Mouse (Mus musculus): ENCODE data around the gene Slc48a1. TPM values are rescaled to one million over a fixed set of nuclear protein-coding genes. Genes with fewer than 3 reads are reported as not detected.
A peak's percentile ranks its signal among the peaks of the same experiment; 100 is the strongest.

Slc48a1 gene
- polyA plus RNA-seq, 1 experiment from 2014 or later = 23.9 TPM

GRCm38 (mm10) chr15:97812875-97813274 is 34.6 kb downstream of the Slc48a1 start:
- WGBS = 66% methylated on average over 7 of the region's 7 CpGs
- no peak overlapping the region for H3K9ac ChIP-seq
- H3K36me3 ChIP-seq = peaks cover 14% of the 10 kb centered on the region; the same call in 1 of the 2 replicates
- H3K4me2 ChIP-seq (replicated peaks) = no peak overlapping the region
- no peaks in the 10 kb centered on the region for H3K9me3 ChIP-seq
- ATAC-seq = no peak
- H3K27ac ChIP-seq = peak overlapping the region; percentile 41
- H3K4me1 ChIP-seq (replicated peaks) = peaks cover 30% of the 10 kb centered on the region
- no peak overlapping the region for H3K4me3 ChIP-seq (replicated peaks)
- no peaks in the 10 kb centered on the region for H3K27me3 ChIP-seq (replicated peaks)

- Histone ChIP-seq H3K36me3 (peaks cover 12% of the 10 kb centered on the region; the same call in 1 of the 2 replicates), H3K9ac (no peak overlapping the region; the same call in 1 of the 2 replicates), H3K27ac (peak overlapping the region; percentile 41), H3K4me1 (replicated peaks) (peaks cover 30% of the 10 kb centered on the region), H3K9me3 (no peaks in the 10 kb centered on the region), H3K4me2 (replicated peaks) (peak overlapping the region; percentile 37), H3K4me3 (replicated peaks) (no peak overlapping the region), H3K27me3 (replicated peaks) (no peaks in the 10 kb centered on the region)
- WGBS = 34% methylated on average over 21 of the region's 21 CpGs
- ATAC-seq = peak; percentile 52; the same call in 1 of the 2 replicates
Observed at GRCm38 (mm10) chr15:97813452-97814204, 35.3 kb downstream of the Slc48a1 start.

- Histone ChIP-seq H3K27me3 (replicated peaks) (no peaks in the 10 kb centered on the region), H3K27ac (peak overlapping the region; percentile 25; the same call in 1 of the 2 replicates), H3K4me1 (replicated peaks) (peaks cover 30% of the 10 kb centered on the region), H3K9me3 (no peaks in the 10 kb centered on the region), H3K4me2 (replicated peaks) (no peak overlapping the region), H3K4me3 (replicated peaks) (no peak overlapping the region), H3K9ac (no peak overlapping the region), H3K36me3 (peaks cover 8% of the 10 kb centered on the region; the same call in 1 of the 2 replicates)
- no peak for ATAC-seq
- 61% methylated on average over 5 of the region's 5 CpGs for WGBS
Observed at GRCm38 (mm10) chr15:97814703-97815102, 36.4 kb downstream of the Slc48a1 start.

- no peak overlapping the region for H3K9ac ChIP-seq
- peaks cover 5% of the 10 kb centered on the region; the same call in 1 of the 2 replicates for H3K36me3 ChIP-seq
- no peaks in the 10 kb centered on the region for H3K27me3 ChIP-seq (replicated peaks)
- H3K4me3 ChIP-seq (replicated peaks) = no peak overlapping the region
- no peaks in the 10 kb centered on the region for H3K9me3 ChIP-seq
- WGBS = 90% methylated on average over 4 of the region's 4 CpGs
- no peak for ATAC-seq
- H3K27ac ChIP-seq = no peak overlapping the region
- no peak overlapping the region for H3K4me2 ChIP-seq (replicated peaks)
- H3K4me1 ChIP-seq (replicated peaks) = peaks cover 30% of the 10 kb centered on the region
Observed at GRCm38 (mm10) chr15:97815254-97815653, 36.9 kb downstream of the Slc48a1 start.

- 90% methylated on average over 17 of the region's 17 CpGs for WGBS
- no peak for ATAC-seq
- H3K4me2 ChIP-seq (replicated peaks) = no peak overlapping the region
- H3K9ac ChIP-seq = no peak overlapping the region
- H3K4me3 ChIP-seq (replicated peaks) = no peak overlapping the region
- no peaks in the 10 kb centered on the region for H3K27me3 ChIP-seq (replicated peaks)
- H3K4me1 ChIP-seq (replicated peaks) = peaks cover 39% of the 10 kb centered on the region
- no peaks in the 10 kb centered on the region for H3K9me3 ChIP-seq
- H3K27ac ChIP-seq = no peak overlapping the region
- H3K36me3 ChIP-seq = no peaks in the 10 kb centered on the region
Observed at GRCm38 (mm10) chr15:97816199-97816994, 38.1 kb downstream of the Slc48a1 start.

GRCm38 (mm10) chr15:97819937-97820336 is 41.6 kb downstream of the Slc48a1 start:
- H3K4me1 ChIP-seq (replicated peaks) = peaks cover 42% of the 10 kb centered on the region
- 80% methylated on average over 9 of the region's 9 CpGs for WGBS
- no peak overlapping the region for H3K4me2 ChIP-seq (replicated peaks)
- no peak for ATAC-seq
- H3K27me3 ChIP-seq (replicated peaks) = no peaks in the 10 kb centered on the region
- no peak overlapping the region for H3K9ac ChIP-seq
- no peak overlapping the region for H3K4me3 ChIP-seq (replicated peaks)
- H3K9me3 ChIP-seq = no peaks in the 10 kb centered on the region
- H3K36me3 ChIP-seq = no peaks in the 10 kb centered on the region
- H3K27ac ChIP-seq = no peak overlapping the region

- Histone ChIP-seq H3K4me3 (replicated peaks) (no peak overlapping the region), H3K4me2 (replicated peaks) (no peak overlapping the region), H3K9me3 (no peaks in the 10 kb centered on the region), H3K27ac (peak overlapping the region; percentile 13), H3K36me3 (no peaks in the 10 kb centered on the region), H3K4me1 (replicated peaks) (peaks cover 57% of the 10 kb centered on the region), H3K9ac (no peak overlapping the region), H3K27me3 (replicated peaks) (no peaks in the 10 kb centered on the region)
- WGBS = 40% methylated on average over 10 of the region's 10 CpGs
- peak; percentile 22; the same call in 1 of the 2 replicates for ATAC-seq
Observed at GRCm38 (mm10) chr15:97821321-97821982, 43.1 kb downstream of the Slc48a1 start.

- Histone ChIP-seq H3K4me1 (replicated peaks) (peaks cover 62% of the 10 kb centered on the region), H3K36me3 (no peaks in the 10 kb centered on the region), H3K4me2 (replicated peaks) (no peak overlapping the region), H3K9me3 (no peaks in the 10 kb centered on the region), H3K27me3 (replicated peaks) (no peaks in the 10 kb centered on the region), H3K27ac (peak overlapping the region; percentile 13), H3K9ac (no peak overlapping the region), H3K4me3 (replicated peaks) (no peak overlapping the region)
- WGBS = 57% methylated on average over 6 of the region's 6 CpGs
- no peak for ATAC-seq
Observed at GRCm38 (mm10) chr15:97821983-97822363, 43.7 kb downstream of the Slc48a1 start.

- Histone ChIP-seq H3K4me3 (replicated peaks) (no peak overlapping the region), H3K4me2 (replicated peaks) (no peak overlapping the region), H3K27me3 (replicated peaks) (no peaks in the 10 kb centered on the region), H3K9ac (no peak overlapping the region), H3K4me1 (replicated peaks) (peaks cover 62% of the 10 kb centered on the region), H3K27ac (peak overlapping the region; percentile 13; the same call in 1 of the 2 replicates), H3K9me3 (no peaks in the 10 kb centered on the region), H3K36me3 (no peaks in the 10 kb centered on the region)
- WGBS = 36% methylated on average over 12 of the region's 12 CpGs
- ATAC-seq = no peak
Observed at GRCm38 (mm10) chr15:97822545-97823228, 44.4 kb downstream of the Slc48a1 start.

GRCm38 (mm10) chr15:97823479-97823878 is 45.2 kb downstream of the Slc48a1 start:
- no peak overlapping the region for H3K4me3 ChIP-seq (replicated peaks)
- peaks cover 68% of the 10 kb centered on the region for H3K4me1 ChIP-seq (replicated peaks)
- H3K27me3 ChIP-seq (replicated peaks) = no peaks in the 10 kb centered on the region
- no peaks in the 10 kb centered on the region for H3K9me3 ChIP-seq
- H3K36me3 ChIP-seq = no peaks in the 10 kb centered on the region
- no peak overlapping the region for H3K9ac ChIP-seq
- no peak overlapping the region for H3K4me2 ChIP-seq (replicated peaks)
- 74% methylated on average over 12 of the region's 12 CpGs for WGBS
- no peak overlapping the region for H3K27ac ChIP-seq
- ATAC-seq = no peak

- H3K9me3 ChIP-seq = no peaks in the 10 kb centered on the region
- ATAC-seq = no peak
- H3K4me3 ChIP-seq (replicated peaks) = no peak overlapping the region
- 81% methylated on average over 6 of the region's 6 CpGs for WGBS
- no peak overlapping the region for H3K9ac ChIP-seq
- no peaks in the 10 kb centered on the region for H3K36me3 ChIP-seq
- no peak overlapping the region for H3K4me2 ChIP-seq (replicated peaks)
- no peaks in the 10 kb centered on the region for H3K27me3 ChIP-seq (replicated peaks)
- H3K27ac ChIP-seq = no peak overlapping the region
- peaks cover 74% of the 10 kb centered on the region for H3K4me1 ChIP-seq (replicated peaks)
Observed at GRCm38 (mm10) chr15:97824042-97824441, 45.7 kb downstream of the Slc48a1 start.

Data from intestine, embryonic 15.5 days (tissue).